In the genomic region with DNA sequence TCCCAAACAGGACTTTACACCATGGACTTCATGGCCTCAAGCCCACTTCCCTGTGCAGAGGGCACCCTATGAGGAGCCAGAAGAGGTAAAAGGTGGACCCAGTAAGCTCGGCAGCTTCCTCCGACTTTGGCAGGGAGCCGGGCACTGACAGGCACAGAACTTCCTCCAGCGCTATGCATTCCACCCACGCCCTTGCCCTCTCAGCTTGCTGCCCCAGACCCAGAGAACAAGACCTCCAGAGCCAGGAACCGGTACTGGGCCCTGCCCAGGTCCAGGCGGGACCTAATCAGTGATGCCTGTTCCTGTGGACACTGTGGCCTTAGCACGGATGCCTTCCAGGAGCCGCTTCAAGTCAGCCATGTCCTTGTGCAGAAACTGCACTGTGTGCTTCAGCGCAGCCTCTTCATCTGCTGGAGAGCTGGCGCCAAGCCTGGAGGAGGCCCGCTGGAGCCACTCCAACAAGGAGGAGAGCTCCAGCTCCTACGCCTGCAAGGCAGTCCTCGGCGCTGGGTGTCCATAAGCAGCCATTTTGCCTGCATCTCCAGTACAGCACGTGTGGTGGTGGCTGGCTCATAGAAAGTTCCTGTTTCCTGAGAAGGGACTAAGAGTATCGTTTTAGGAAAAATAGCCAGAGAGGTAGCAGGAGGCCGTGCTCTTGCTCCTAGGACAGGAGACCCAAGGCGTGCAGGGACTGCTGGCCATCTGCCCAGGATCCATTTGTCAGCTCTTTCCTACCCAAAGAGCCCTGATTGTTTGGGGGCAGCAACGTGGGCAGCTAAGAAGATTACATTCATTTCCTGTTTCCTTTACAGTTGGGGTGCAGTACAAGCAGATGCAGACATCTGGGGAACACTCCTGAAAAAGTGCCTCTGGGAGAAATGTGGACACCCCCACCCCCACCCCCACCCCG, we compare ENCODE assay signal across 8 mouse cellular contexts. TPM values are rescaled to one million over a fixed set of nuclear protein-coding genes. Genes with fewer than 3 reads are reported as not detected.
A peak's percentile ranks its signal among the peaks of the same experiment; 100 is the strongest.
DNase-seq lines count a peak whose midpoint lies in the region; ATAC-seq and TF ChIP-seq lines count a peak whose summit lies in the region.

No protein-coding gene starts in this region.

- no peaks in the 10 kb centered on the region for H3K36me3 ChIP-seq in ES-E14 (ENCODE audit: control insufficient read depth, insufficient read depth, low read length, poor library complexity, severe bottlenecking)
- no peaks in the 10 kb centered on the region for H3K36me3 ChIP-seq in forebrain, embryonic 16.5 days (ENCODE audit: control insufficient read depth, insufficient read depth)

- in situ Hi-C loops in ES-E14 (cut with MboI; ENCODE audit: low sequenced_read_pairs in 2 of 2, unreplicated experiment in 2 of 2) = no loop called here

- H3K27ac ChIP-seq in ES-E14 (ENCODE audit: insufficient read depth, low read depth, low read length, poor library complexity, severe bottlenecking) = no peak overlapping the region
- H3K27ac ChIP-seq in bone marrow, adult 2 months (ENCODE audit: control insufficient read depth, insufficient read depth, low read depth, low read length, poor library complexity) = peak overlapping the region; percentile 36; the same call in 1 of the 2 replicates
- H3K27ac ChIP-seq in forebrain, embryonic 16.5 days (ENCODE audit: low read length) = peak overlapping the region; percentile 94

- no peak for TF ChIP-seq CTCF in bone marrow, adult 2 months (IDR thresholded peaks at IDR 0.05; ENCODE audit: control insufficient read depth, insufficient read depth, low read length)
- no peak for TF ChIP-seq CTCF in lung, adult 2 months (IDR thresholded peaks at IDR 0.05; ENCODE audit: insufficient read depth, low read length)

- peak; percentile 37; the same call in 1 of the 2 replicates for TF ChIP-seq POLR2A in bone marrow, adult 2 months (IDR thresholded peaks at IDR 0.05; ENCODE audit: borderline replicate concordance, control insufficient read depth, low read depth, low read length)
- peak; percentile 72; the same call in 1 of the 2 replicates for TF ChIP-seq POLR2A in lung, adult 2 months (IDR thresholded peaks at IDR 0.05; ENCODE audit: borderline replicate concordance, extremely low read depth, low read depth, low read length)

- peak; percentile 94 for ATAC-seq in forebrain, embryonic 16.5 days

- H3K4me1 ChIP-seq in ES-E14 (ENCODE audit: control insufficient read depth in 2 of 2, insufficient read depth in 2 of 2, low read length in 2 of 2, poor library complexity in 1 of 2) = peaks cover 0 to 5% of the 10 kb centered on the region in 2 experiments; a peak in 1 of 4 replicates
- H3K4me1 ChIP-seq in bone marrow, adult 2 months (ENCODE audit: control insufficient read depth, insufficient read depth, low read length) = no peaks in the 10 kb centered on the region
- peaks cover 21% of the 10 kb centered on the region for H3K4me1 ChIP-seq in forebrain, embryonic 16.5 days (replicated peaks; ENCODE audit: control insufficient read depth, insufficient read depth, low read length)
- peaks cover 15% of the 10 kb centered on the region for H3K4me1 ChIP-seq in lung, adult 2 months (ENCODE audit: control insufficient read depth, insufficient read depth, low read length)

- H3K9me3 ChIP-seq in ES-E14 (ENCODE audit: control insufficient read depth, insufficient read depth, low read depth, low read length) = no peaks in the 10 kb centered on the region
- no peaks in the 10 kb centered on the region for H3K9me3 ChIP-seq in forebrain, embryonic 16.5 days (ENCODE audit: control insufficient read depth, low read length)

- no peaks in the 10 kb centered on the region for H3K27me3 ChIP-seq in forebrain, embryonic 16.5 days (replicated peaks; ENCODE audit: control insufficient read depth, insufficient read depth, low read length)

- H3K9ac ChIP-seq in ES-E14 (ENCODE audit: insufficient read depth, low read depth, low read length, poor library complexity, severe bottlenecking) = peak overlapping the region; percentile 25
- H3K9ac ChIP-seq in forebrain, embryonic 16.5 days (replicated peaks; ENCODE audit: low read depth, low read length) = peak overlapping the region; percentile 63

- 15% methylated on average over 21 of the region's 21 CpGs for WGBS in bone marrow, adult 2 months
- 26% methylated on average over 21 of the region's 21 CpGs for whole genome bisulfite sequencing in forebrain, embryonic 16.5 days
- WGBS in lung, adult 2 months = 6% methylated on average over 21 of the region's 21 CpGs

- DNase-seq in ES-E14 (ENCODE audit: low read depth, low spot score) = no peak
- peak; percentile 93 to 95 for DNase-seq in heart, postnatal 10 days
- peak; percentile 86 to 92 for DNase-seq in layer of hippocampus, adult 18-20 months (ENCODE audit: low spot score in 2 of 2)
- DNase-seq in lung, adult 2 months = peak; percentile 88
- DNase-seq in right cerebral cortex, postnatal 14 days = peak; percentile 91
- no peak for DNase-seq in thymus, postnatal 14 days

- intact Hi-C loops in heart, postnatal 10 days (cut with DNase I) = loop anchor here (2.0 kb wide), 1 partner anchor 14 kb away; no protein-coding TSS in a partner anchor

- peak overlapping the region; percentile 53 to 55; a peak in 3 of 4 replicates for H3K4me3 ChIP-seq in ES-E14 (ENCODE audit: insufficient read depth in 1 of 2, low read depth in 1 of 2, low read length in 2 of 2, poor library complexity in 1 of 2, severe bottlenecking in 1 of 2)
- peak overlapping the region; percentile 40 for H3K4me3 ChIP-seq in bone marrow, adult 2 months (replicated peaks; ENCODE audit: control insufficient read depth, low read depth, low read length)
- peak overlapping the region; percentile 27 for H3K4me3 ChIP-seq in forebrain, embryonic 16.5 days (replicated peaks; ENCODE audit: low read length)
- peak overlapping the region; percentile 67 for H3K4me3 ChIP-seq in lung, adult 2 months (replicated peaks; ENCODE audit: extremely low read depth, low read depth, low read length)

- peak overlapping the region; percentile 58 for H3K4me2 ChIP-seq in forebrain, embryonic 16.5 days (ENCODE audit: low read length)

TF ChIP-seq in ES-E14, 5 proteins besides CTCF, POLR2A, EP300 and RAD21:
- TF ChIP-seq ZNF384 (IDR thresholded peaks at IDR 0.05; ENCODE audit: low read depth, low read length) (no peak), ZC3H11A (IDR thresholded peaks at IDR 0.05; ENCODE audit: borderline replicate concordance, low read depth, low read length) (no peak), HCFC1 (IDR thresholded peaks at IDR 0.05; ENCODE audit: borderline replicate concordance, insufficient read depth, low read length) (no peak), CHD2 (IDR thresholded peaks at IDR 0.05; ENCODE audit: low read depth, low read length) (no peak), MAFK (IDR thresholded peaks at IDR 0.05; ENCODE audit: insufficient read depth, low read depth, low read length) (no peak)
TF ChIP-seq in ES-E14: peak in this region for 0.

RNA-seq across cellular contexts. Expression of a gene that starts 39.1 kb away (rescaled TPM):
- total RNA-seq in ES-E14 (2012; rRNA removed) = 0.27 TPM in 1 of 2 replicates, not detected in the other
- not detected in 2 replicates for polyA plus RNA-seq in bone marrow, adult 2 months (2011; ENCODE audit: insufficient read depth, insufficient read length, low replicate concordance, missing spikeins)
- polyA plus RNA-seq in forebrain, embryonic 16.5 days (2015; fragmentation: Nextera tagmentation; extraction: Ambion mirVana) = 1.9 and 2.5 TPM in 2 replicates
- total RNA-seq in heart, postnatal 10 days (2021) = not detected
- 1 to 10 TPM; 1.5 to 3.5 TPM for total RNA-seq in layer of hippocampus, adult 18-20 months (2021)
- polyA plus RNA-seq in lung, adult 2 months (2012; rRNA removed) = not detected in 2 replicates

RNA-seq across cellular contexts. Expression of a gene that starts 39.2 kb away (rescaled TPM):
- 6.6 and 8.1 TPM in 2 replicates for total RNA-seq in ES-E14 (2012; rRNA removed)
- polyA plus RNA-seq in bone marrow, adult 2 months (2011; ENCODE audit: insufficient read depth, insufficient read length, low replicate concordance, missing spikeins) = 1.4 and 3.3 TPM in 2 replicates
- polyA plus RNA-seq in forebrain, embryonic 16.5 days (2015; fragmentation: Nextera tagmentation; extraction: Ambion mirVana) = 7.9 and 8.4 TPM in 2 replicates
- 1 to 10 TPM; 5.1 to 6.7 TPM for total RNA-seq in heart, postnatal 10 days (2021)
- 10 to 100 TPM; 19.4 to 24.9 TPM for total RNA-seq in layer of hippocampus, adult 18-20 months (2021)
- polyA plus RNA-seq in lung, adult 2 months (2012; rRNA removed) = 7.7 and 8.9 TPM in 2 replicates

Comparison
In these comparisons a context has a peak if more than half of its experiments do, and no peak if none do; other contexts are left out.
1. DNase-seq: peak in heart, postnatal 10 days (2 of 2), layer of hippocampus, adult 18-20 months (2 of 2), lung, adult 2 months (single experiment) and right cerebral cortex, postnatal 14 days (single experiment); none in ES-E14 (single experiment) and thymus, postnatal 14 days (single experiment).
2. Peak in every context shown above with its lines, with median percentiles within 50 percentile points of each other: H3K4me3 ChIP-seq.